ENCODE assay signal across 20 mouse cellular contexts in genomic region chr1:34251137-34251536, GRCm38 (mm10).
A peak's percentile ranks its signal among the peaks of the same experiment; 100 is the strongest.
DNase-seq lines count a peak whose midpoint lies in the region; ATAC-seq lines count a peak whose summit lies in the region.
"Had no signal": no experiment of that assay in that cellular context is flagged by ENCODE, and none has a peak within 500 bp of the region (broad histone marks: within the 10 kb centered on the region; RNA-seq: fewer than 3 reads in every experiment).

No protein-coding gene starts in this region.

- DNase-seq in CD4-positive, CD25-positive, alpha-beta regulatory T cell, adult 2 months (ENCODE audit: low read depth, low spot score) = peak; percentile 35
- peak; percentile 47 for DNase-seq in 3T3-L1 (ENCODE audit: low read depth, low spot score)
- peak; percentile 55 for DNase-seq in adrenal gland, adult 8-10 months
- DNase-seq in kidney, postnatal 14 days = no peak
- no peak for DNase-seq in natural killer cell, adult 2 months (ENCODE audit: low spot score in 2 of 2)
- DNase-seq: cerebellum, adult 2 months; embryo, embryonic 11 days; gastrocnemius, adult 2 months; heart, adult 18-20 months; kidney, adult 9 months; right cerebral cortex, postnatal 4 days had no signal

- WGBS in intestine, embryonic 15.5 days = 60% methylated on average over 13 of the region's 13 CpGs

- no peak overlapping the region for H3K4me2 ChIP-seq in intestine, embryonic 15.5 days (replicated peaks)
- H3K4me2 ChIP-seq: hindbrain, embryonic 15.5 days; liver, embryonic 15.5 days had no signal

- H3K27ac ChIP-seq in intestine, embryonic 15.5 days = no peak overlapping the region
- H3K27ac ChIP-seq: gastrocnemius, adult 2 months; hindbrain, embryonic 15.5 days; left cerebral cortex, adult 2 months; liver, embryonic 15.5 days had no signal

- H3K9ac ChIP-seq in intestine, embryonic 15.5 days = no peak overlapping the region
- H3K9ac ChIP-seq: hindbrain, embryonic 15.5 days; liver, embryonic 15.5 days had no signal

- H3K36me3 ChIP-seq in intestine, embryonic 15.5 days = no peaks in the 10 kb centered on the region; the same call in 1 of the 2 replicates
- H3K36me3 ChIP-seq: G1E had no signal

- H3K4me1 ChIP-seq in intestine, embryonic 15.5 days (replicated peaks) = 0 out of 2 replicates have a peak, but pooled peaks cover 3% of the 10 kb centered on the region
- H3K4me1 ChIP-seq: hindbrain, embryonic 15.5 days; liver, embryonic 15.5 days had no signal

- H3K4me3 ChIP-seq in intestine, embryonic 15.5 days (replicated peaks) = no peak overlapping the region
- H3K4me3 ChIP-seq: gastrocnemius, adult 2 months; hindbrain, embryonic 15.5 days; left cerebral cortex, adult 2 months; liver, embryonic 15.5 days had no signal

- H3K9me3 ChIP-seq in intestine, embryonic 15.5 days = no peaks in the 10 kb centered on the region
- H3K9me3 ChIP-seq: G1E; hindbrain, embryonic 15.5 days; liver, embryonic 15.5 days had no signal

- H3K27me3 ChIP-seq in intestine, embryonic 15.5 days (replicated peaks) = no peaks in the 10 kb centered on the region
- H3K27me3 ChIP-seq: hindbrain, embryonic 15.5 days; liver, embryonic 15.5 days had no signal

- ATAC-seq in CD4-positive, CD25-positive, alpha-beta regulatory T cell, adult 4 months = no peak
- ATAC-seq in intestine, embryonic 15.5 days = peak; percentile 74
- ATAC-seq in megakaryocyte-erythroid progenitor cell, adult 5-6 weeks (replicated peaks; ENCODE audit: low FRiP score, low TSS enrichment, poor library complexity, severe bottlenecking) = no peak
- ATAC-seq: forebrain, embryonic 14.5 days; midbrain, embryonic 16.5 days had no signal

Comparison
In these comparisons a context has a peak if more than half of its experiments do, and no peak if none do; other contexts are left out.
1. DNase-seq: peak in CD4-positive, CD25-positive, alpha-beta regulatory T cell, adult 2 months (single experiment), 3T3-L1 (single experiment) and adrenal gland, adult 8-10 months (single experiment); none in kidney, postnatal 14 days (single experiment) and natural killer cell, adult 2 months (0 of 2).